Mouse (Mus musculus): ENCODE results near the gene Gpr137c.

DNA sequence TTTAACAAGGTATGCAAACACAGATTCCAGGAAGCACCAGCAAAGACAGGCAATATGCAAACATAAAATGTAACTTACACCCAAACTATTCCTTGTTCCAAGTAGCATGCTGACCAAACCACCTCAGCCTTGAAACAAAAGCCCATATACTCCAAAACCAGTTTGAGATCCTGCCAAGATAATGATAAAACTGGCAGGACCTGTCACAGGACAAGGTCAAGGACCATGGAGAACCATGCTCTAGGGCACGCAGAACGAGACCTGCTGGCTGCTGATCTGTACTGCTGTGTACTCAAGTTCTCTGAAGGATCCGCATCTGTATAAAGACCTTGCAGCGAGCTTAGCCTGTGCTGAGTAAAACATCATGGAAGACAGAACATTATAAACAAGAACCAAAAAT, 1.8 kb upstream of the Gpr137c start:
- TF ChIP-seq POLR2A (IDR thresholded peaks at IDR 0.05; ENCODE audit: borderline replicate concordance, insufficient read depth, low read length) (no peak), CTCF (IDR thresholded peaks at IDR 0.05; ENCODE audit: borderline replicate concordance, insufficient read depth, low read depth, low read length) (no peak)

All from cerebellum, adult 2 months (tissue).